ENCODE assay signal across 12 mouse cellular contexts in genomic region chr2:157116964-157117363, GRCm38 (mm10). TPM values are rescaled to one million over a fixed set of nuclear protein-coding genes. Genes with fewer than 3 reads are reported as not detected.
DNase-seq lines count a peak whose midpoint lies in the region; ATAC-seq and TF ChIP-seq lines count a peak whose summit lies in the region.
"Had no signal": no experiment of that assay in that cellular context is flagged by ENCODE, and none has a peak within 500 bp of the region (broad histone marks: within the 10 kb centered on the region; RNA-seq: fewer than 3 reads in every experiment).

No protein-coding gene starts in this region.

- H3K9ac ChIP-seq in heart, adult 2 months (ENCODE audit: low read depth, low read length): no peak overlapping the region
- no peak overlapping the region for H3K9ac ChIP-seq in midbrain, postnatal 0 days (replicated peaks; ENCODE audit: low read length, poor library complexity, severe bottlenecking)
- H3K9ac ChIP-seq in midbrain, embryonic 16.5 days (ENCODE audit: low read depth, low read length): no peak overlapping the region

- intact Hi-C loops in heart, adult 2 months (cut with DNase I): no loop called here
- intact Hi-C loops in gastrocnemius, postnatal 36 days (cut with DNase I): no loop called here

- no peak for DNase-seq in heart, adult 2 months
- no peak for DNase-seq in heart, adult 9 months (ENCODE audit: low spot score in 2 of 2)
- peak; percentile 67 for DNase-seq in midbrain, postnatal 0 days (ENCODE audit: low spot score)
- peak; percentile 36 for DNase-seq in embryo, embryonic 9.5 days (ENCODE audit: extremely low spot score)
- peak; percentile 65 for DNase-seq in retina, postnatal 1 day
- no peak for DNase-seq in gastrocnemius, postnatal 36 days
- no peak for DNase-seq in kidney, postnatal 10 days
- DNase-seq: left cerebral cortex, postnatal 4 days had no signal

- H3K27ac ChIP-seq in heart, adult 2 months: no peak overlapping the region
- H3K27ac ChIP-seq in midbrain, postnatal 0 days (ENCODE audit: low read depth, low read length): no peak overlapping the region
- H3K27ac ChIP-seq in midbrain, embryonic 16.5 days (ENCODE audit: low read length): no peak overlapping the region

- H3K4me2 ChIP-seq in midbrain, postnatal 0 days (ENCODE audit: low read depth, low read length, poor library complexity, severe bottlenecking): no peak overlapping the region
- H3K4me2 ChIP-seq in midbrain, embryonic 16.5 days (ENCODE audit: low read length): no peak overlapping the region

- H3K4me3 ChIP-seq in heart, adult 2 months: no peak overlapping the region
- no peak overlapping the region for H3K4me3 ChIP-seq in midbrain, postnatal 0 days (ENCODE audit: low read depth, low read length)
- no peak overlapping the region for H3K4me3 ChIP-seq in midbrain, embryonic 16.5 days (ENCODE audit: low read depth, low read length)

- H3K79me2 ChIP-seq in heart, adult 2 months (replicated peaks; ENCODE audit: control insufficient read depth, insufficient read depth, low read length): no peaks in the 10 kb centered on the region

- TF ChIP-seq POLR2A in heart, adult 2 months (IDR thresholded peaks at IDR 0.05; ENCODE audit: insufficient read depth, low read depth, low read length): no peak

- TF ChIP-seq EP300 in heart, adult 2 months (IDR thresholded peaks at IDR 0.05; ENCODE audit: insufficient read depth, low read depth, low read length): no peak

- peak; percentile 89 for TF ChIP-seq CTCF in heart, adult 2 months (IDR thresholded peaks at IDR 0.05)
- peak; percentile 86 for TF ChIP-seq CTCF in midbrain, postnatal 0 days (IDR thresholded peaks at IDR 0.05)

- no peaks in the 10 kb centered on the region for H3K9me3 ChIP-seq in midbrain, postnatal 0 days (ENCODE audit: low read length)
- no peaks in the 10 kb centered on the region for H3K9me3 ChIP-seq in midbrain, embryonic 16.5 days (replicated peaks; ENCODE audit: control insufficient read depth, low read length, poor library complexity, severe bottlenecking)

- no peaks in the 10 kb centered on the region; the same call in 1 of the 2 replicates for H3K36me3 ChIP-seq in heart, adult 2 months (ENCODE audit: control insufficient read depth, insufficient read depth, low read length)
- peaks cover 4% of the 10 kb centered on the region; the same call in 1 of the 2 replicates for H3K36me3 ChIP-seq in midbrain, postnatal 0 days (ENCODE audit: insufficient read depth, low read length)
- peaks cover 5% of the 10 kb centered on the region; the same call in 1 of the 2 replicates for H3K36me3 ChIP-seq in midbrain, embryonic 16.5 days (ENCODE audit: control insufficient read depth, insufficient read depth, low read length)

- H3K27me3 ChIP-seq in heart, adult 2 months (ENCODE audit: control insufficient read depth, insufficient read depth, low read length): no peaks in the 10 kb centered on the region
- no peaks in the 10 kb centered on the region for H3K27me3 ChIP-seq in midbrain, postnatal 0 days (ENCODE audit: insufficient read depth, low read length)
- no peaks in the 10 kb centered on the region for H3K27me3 ChIP-seq in midbrain, embryonic 16.5 days (ENCODE audit: control insufficient read depth, insufficient read depth, low read depth, low read length)

- no peak for ATAC-seq in midbrain, postnatal 0 days (ENCODE audit: low FRiP score)
- no peak for ATAC-seq in midbrain, embryonic 16.5 days

- WGBS in heart, adult 2 months: 17% methylated on average over 3 of the region's 3 CpGs
- WGBS in midbrain, postnatal 0 days: 23% methylated on average over 3 of the region's 3 CpGs
- WGBS in midbrain, embryonic 16.5 days: 17% methylated on average over 3 of the region's 3 CpGs

- H3K4me1 ChIP-seq in heart, adult 2 months (ENCODE audit: control insufficient read depth, insufficient read depth, low read length): no peaks in the 10 kb centered on the region
- no peaks in the 10 kb centered on the region for H3K4me1 ChIP-seq in midbrain, postnatal 0 days (ENCODE audit: insufficient read depth, low read length)
- H3K4me1 ChIP-seq in midbrain, embryonic 16.5 days (ENCODE audit: control insufficient read depth, insufficient read depth, low read length): no peaks in the 10 kb centered on the region

RNA-seq across cellular contexts. Expression of gene Samhd1, which starts 18.1 kb away (rescaled TPM):
- total RNA-seq in heart, adult 2 months (2021): 10 to 100 TPM; 22.7 to 23.8 TPM
- 19.8 and 22.7 TPM in 2 replicates for polyA plus RNA-seq in heart, adult 2 months (2012; rRNA removed)
- 13.0 and 14.1 TPM in 2 replicates for total RNA-seq in midbrain, postnatal 0 days (2014; rRNA removed)
- 8.7 and 9.9 TPM in 2 replicates for polyA plus RNA-seq in midbrain, postnatal 0 days (2015; fragmentation: Nextera tagmentation; extraction: Ambion mirVana)
- polyA plus RNA-seq in midbrain, embryonic 16.5 days (2015; fragmentation: Nextera tagmentation; extraction: Ambion mirVana): 9.1 and 9.6 TPM in 2 replicates
- 10 to 100 TPM; 12.9 to 13.2 TPM for total RNA-seq in gastrocnemius, postnatal 36 days (2021)

RNA-seq across cellular contexts. Expression of gene Tldc2, which starts 30.1 kb away (rescaled TPM):
- not detected for total RNA-seq in heart, adult 2 months (2021)
- polyA plus RNA-seq in heart, adult 2 months (2012; rRNA removed): not detected in 2 replicates
- total RNA-seq in midbrain, postnatal 0 days (2014; rRNA removed): not detected in 2 replicates
- polyA plus RNA-seq in midbrain, postnatal 0 days (2015; fragmentation: Nextera tagmentation; extraction: Ambion mirVana): not detected in 2 replicates
- polyA plus RNA-seq in midbrain, embryonic 16.5 days (2015; fragmentation: Nextera tagmentation; extraction: Ambion mirVana): not detected in 2 replicates
- total RNA-seq in gastrocnemius, postnatal 36 days (2021): not detected
- total RNA-seq: left cerebral cortex, postnatal 4 days had no signal
- polyA plus RNA-seq: heart, embryonic 14.5 days; neural tube, embryonic 11.5 days; stomach, embryonic 16.5 days had no signal

RNA-seq across cellular contexts. Expression of gene Soga1, which starts 37.9 kb away (rescaled TPM):
- 10 to 100 TPM; 10.0 to 11.7 TPM for total RNA-seq in heart, adult 2 months (2021)
- polyA plus RNA-seq in heart, adult 2 months (2012; rRNA removed): 4.8 and 6.6 TPM in 2 replicates
- 122 and 132 TPM in 2 replicates for total RNA-seq in midbrain, postnatal 0 days (2014; rRNA removed)
- 2.8 and 3.9 TPM in 2 replicates for polyA plus RNA-seq in midbrain, postnatal 0 days (2015; fragmentation: Nextera tagmentation; extraction: Ambion mirVana)
- 5.2 and 5.5 TPM in 2 replicates for polyA plus RNA-seq in midbrain, embryonic 16.5 days (2015; fragmentation: Nextera tagmentation; extraction: Ambion mirVana)
- 1 to 10 TPM; 3.9 to 4.1 TPM for total RNA-seq in gastrocnemius, postnatal 36 days (2021)

Comparison
In these comparisons a context has a peak if more than half of its experiments do, and no peak if none do; other contexts are left out.
1. DNase-seq: peak in midbrain, postnatal 0 days (single experiment), embryo, embryonic 9.5 days (single experiment) and retina, postnatal 1 day (single experiment); none in heart, adult 2 months (0 of 2), heart, adult 9 months (0 of 2), gastrocnemius, postnatal 36 days (0 of 2) and kidney, postnatal 10 days (single experiment).